ENCODE assay signal across 26 mouse cellular contexts in genomic region chr13:28573364-28573763, GRCm38 (mm10).
"Had no signal": no experiment of that assay in that cellular context is flagged by ENCODE, and none has a peak within 500 bp of the region (broad histone marks: within the 10 kb centered on the region; RNA-seq: fewer than 3 reads in every experiment).

No protein-coding gene starts in this region.

- H3K4me1 ChIP-seq: hindbrain, embryonic 13.5 days; intestine, embryonic 15.5 days had no signal

- DNase-seq: gastrocnemius, adult 2 months; gastrocnemius, postnatal 10 days; gastrocnemius, postnatal 25 days; heart, adult 11 months; heart, adult 2 months; heart, postnatal 14 days; heart, postnatal 36 days; kidney, adult 18-20 months; kidney, adult 8-10 months; kidney, postnatal 10 days; kidney, postnatal 25 days; kidney, postnatal 4 days; liver had no signal

- H3K27ac ChIP-seq: gastrocnemius, adult 2 months; heart, adult 2 months; heart, embryonic 13.5 days; heart, embryonic 15.5 days; hindbrain, embryonic 13.5 days; intestine, embryonic 15.5 days; layer of hippocampus, adult 2 months; left cerebral cortex, adult 2 months; limb, embryonic 10.5 days; limb, embryonic 12.5 days had no signal

- H3K4me2 ChIP-seq: heart, embryonic 11.5 days; heart, embryonic 13.5 days; heart, embryonic 15.5 days; hindbrain, embryonic 13.5 days; intestine, embryonic 15.5 days; limb, embryonic 12.5 days; liver, embryonic 11.5 days had no signal

- H3K27me3 ChIP-seq: heart, embryonic 13.5 days; heart, embryonic 15.5 days; hindbrain, embryonic 13.5 days; intestine, embryonic 15.5 days; limb, embryonic 12.5 days had no signal

- H3K4me3 ChIP-seq: gastrocnemius, adult 2 months; heart, adult 2 months; heart, embryonic 13.5 days; heart, embryonic 15.5 days; hindbrain, embryonic 13.5 days; intestine, embryonic 15.5 days; layer of hippocampus, adult 2 months; left cerebral cortex, adult 2 months; limb, embryonic 10.5 days; limb, embryonic 12.5 days had no signal

- H3K36me3 ChIP-seq: heart, embryonic 13.5 days; heart, embryonic 15.5 days; hindbrain, embryonic 13.5 days; intestine, embryonic 15.5 days; limb, embryonic 10.5 days; limb, embryonic 12.5 days had no signal

- ATAC-seq: hindbrain, embryonic 16.5 days; inflammation-experienced regulatory T-cells, adult 6 months; intestine, embryonic 15.5 days; intestine, postnatal 0 days had no signal

- H3K9ac ChIP-seq: heart, embryonic 13.5 days; heart, embryonic 15.5 days; hindbrain, embryonic 13.5 days; intestine, embryonic 15.5 days; limb, embryonic 12.5 days had no signal

- H3K9me3 ChIP-seq: heart, embryonic 13.5 days; heart, embryonic 15.5 days; hindbrain, embryonic 13.5 days; intestine, embryonic 15.5 days; limb, embryonic 10.5 days; limb, embryonic 12.5 days had no signal
